Mouse (Mus musculus) brain, embryonic 14.5 days (tissue): ENCODE data around the gene Wdr48.

Experiments
- CTCF ChIP-seq: fragments of 200-500 bp; IDR thresholded peaks from 2 replicates; pipeline ENCODE4 v1.5.1; 2012; ENCODE audit warnings: inconsistent platforms, mild to moderate bottlenecking, moderate library complexity, borderline replicate concordance; ENCODE audit not compliant: insufficient read depth, insufficient read length; ENCODE audit errors: extremely low read depth
- POLR2A ChIP-seq: fragments of 200-500 bp; IDR thresholded peaks from 2 replicates; pipeline ENCODE4 v1.6.1; 2012; ENCODE audit warnings: mild to moderate bottlenecking, inconsistent platforms, borderline replicate concordance; ENCODE audit not compliant: poor library complexity, insufficient read depth, insufficient read length, severe bottlenecking; ENCODE audit errors: extremely low read depth

GRCm38 (mm10) chr9:119899446-119899845 lies 4.8 kb downstream of the Wdr48 start:
- TF ChIP-seq CTCF (no peak), POLR2A (no peak)
